Mouse (Mus musculus): Measurements from ENCODE around the gene Dync2li1. TPM values are rescaled to one million over a fixed set of nuclear protein-coding genes. Genes with fewer than 3 reads are reported as not detected.

Gene Dync2li1
- polyA plus RNA-seq, 1 experiment from 2014 or later, result 173 TPM

- ATAC-seq (no peak), DNase-seq (ENCODE audit: low read depth, low spot score) (no peak)
- H3K27me3 ChIP-seq, result no peaks in the 10 kb centered on the region
- POLR2A ChIA-PET, result no interaction called here
- no peak for TF ChIP-seq CTCF (IDR thresholded peaks at IDR 0.05)
- in situ Hi-C loops (cut with MboI; ENCODE audit: low pct_unique_long_range_greater_than_20kb), result no loop called here
- CTCF ChIA-PET, result interaction anchor here (1.1 to 1.9 kb wide), 2 partner anchors 15 to 23 kb away, joined by 3 to 6 read pairs; no protein-coding TSS in a partner anchor
Measured at GRCm38 (mm10) chr17:84657422-84657732, 31.1 kb downstream of the Dync2li1 start.

GRCm38 (mm10) chr17:84657782-84658181 lies 31.5 kb downstream of the Dync2li1 start:
- no peak for ATAC-seq
- POLR2A ChIA-PET, result no interaction called here
- in situ Hi-C loops (cut with MboI; ENCODE audit: low pct_unique_long_range_greater_than_20kb), result no loop called here

GRCm38 (mm10) chr17:84658195-84658594 lies 31.9 kb downstream of the Dync2li1 start:
- POLR2A ChIA-PET, result no interaction called here

More at GRCm38 (mm10) chr17:84657782-84658181, 31.5 kb downstream of the Dync2li1 start:
- no peaks in the 10 kb centered on the region for H3K27me3 ChIP-seq
- TF ChIP-seq CTCF (IDR thresholded peaks at IDR 0.05), result no peak
- no peak for DNase-seq (ENCODE audit: low read depth, low spot score)
- CTCF ChIA-PET, result interaction anchor here (0.9 to 1.9 kb wide), 3 partner anchors 11 to 23 kb away, joined by 3 to 6 read pairs (median 3); no protein-coding TSS in a partner anchor

GRCm38 (mm10) chr17:84658951-84659350 lies 32.7 kb downstream of the Dync2li1 start:
- TF ChIP-seq CTCF (IDR thresholded peaks at IDR 0.05), result no peak
- in situ Hi-C loops (cut with MboI; ENCODE audit: low pct_unique_long_range_greater_than_20kb), result no loop called here
- ChIA-PET POLR2A (no interaction called here), CTCF (interaction anchor here (1.2 kb wide), 1 partner anchor 60 kb away, joined by 4 read pairs; no protein-coding TSS in a partner anchor)
- DNase-seq (ENCODE audit: low read depth, low spot score) (no peak), ATAC-seq (no peak)
- H3K27me3 ChIP-seq, result no peaks in the 10 kb centered on the region

More at GRCm38 (mm10) chr17:84658195-84658594, 31.9 kb downstream of the Dync2li1 start:
- no peak for TF ChIP-seq CTCF (IDR thresholded peaks at IDR 0.05)
- ATAC-seq (no peak), DNase-seq (ENCODE audit: low read depth, low spot score) (no peak)
- no peaks in the 10 kb centered on the region for H3K27me3 ChIP-seq
- CTCF ChIA-PET, result interaction anchor here (0.9 to 1.9 kb wide), 3 partner anchors 11 to 23 kb away, joined by 3 to 6 read pairs (median 3); no protein-coding TSS in a partner anchor
- in situ Hi-C loops (cut with MboI; ENCODE audit: low pct_unique_long_range_greater_than_20kb), result no loop called here

- ATAC-seq (no peak), DNase-seq (ENCODE audit: low read depth, low spot score) (no peak)
- CTCF ChIA-PET, result no interaction called here
- POLR2A ChIA-PET, result no interaction called here
- no peak for TF ChIP-seq CTCF (IDR thresholded peaks at IDR 0.05)
- in situ Hi-C loops (cut with MboI; ENCODE audit: low pct_unique_long_range_greater_than_20kb), result no loop called here
- H3K27me3 ChIP-seq, result no peaks in the 10 kb centered on the region
Measured at GRCm38 (mm10) chr17:84665053-84665452, 38.8 kb downstream of the Dync2li1 start.

GRCm38 (mm10) chr17:84665691-84666090 lies 39.4 kb downstream of the Dync2li1 start:
- ChIA-PET POLR2A (no interaction called here), CTCF (no interaction called here)
- ATAC-seq (no peak), DNase-seq (ENCODE audit: low read depth, low spot score) (no peak)
- in situ Hi-C loops (cut with MboI; ENCODE audit: low pct_unique_long_range_greater_than_20kb), result no loop called here
- no peaks in the 10 kb centered on the region for H3K27me3 ChIP-seq
- TF ChIP-seq CTCF (IDR thresholded peaks at IDR 0.05), result no peak

- no peak for TF ChIP-seq CTCF (IDR thresholded peaks at IDR 0.05)
- POLR2A ChIA-PET, result no interaction called here
- in situ Hi-C loops (cut with MboI; ENCODE audit: low pct_unique_long_range_greater_than_20kb), result no loop called here
- CTCF ChIA-PET, result interaction anchor here (1.5 kb wide), 1 partner anchor 10 kb away, joined by 3 read pairs; no protein-coding TSS in a partner anchor
- no peak for DNase-seq (ENCODE audit: low read depth, low spot score)
- H3K27me3 ChIP-seq, result no peaks in the 10 kb centered on the region
- no peak for ATAC-seq
Measured at GRCm38 (mm10) chr17:84667848-84668247, 41.6 kb downstream of the Dync2li1 start.

GRCm38 (mm10) chr17:84672376-84673369 lies 46.4 kb downstream of the Dync2li1 start:
- CTCF ChIA-PET, result interaction anchor here (1.8 to 2.1 kb wide), 2 partner anchors 9 to 30 kb away, joined by 4 to 6 read pairs; no protein-coding TSS in a partner anchor
- in situ Hi-C loops (cut with MboI; ENCODE audit: low pct_unique_long_range_greater_than_20kb), result no loop called here
- no peak for TF ChIP-seq CTCF (IDR thresholded peaks at IDR 0.05)
- no peak for ATAC-seq
- DNase-seq (ENCODE audit: low read depth, low spot score), result no peak
- POLR2A ChIA-PET, result no interaction called here
- H3K27me3 ChIP-seq, result no peaks in the 10 kb centered on the region

- DNase-seq (ENCODE audit: low read depth, low spot score) (no peak), ATAC-seq (no peak)
- POLR2A ChIA-PET, result no interaction called here
- CTCF ChIA-PET, result no interaction called here
- in situ Hi-C loops (cut with MboI; ENCODE audit: low pct_unique_long_range_greater_than_20kb), result no loop called here
- TF ChIP-seq CTCF (IDR thresholded peaks at IDR 0.05), result no peak
- H3K27me3 ChIP-seq, result no peaks in the 10 kb centered on the region
Measured at GRCm38 (mm10) chr17:84674048-84674447, 47.8 kb downstream of the Dync2li1 start.

- DNase-seq (ENCODE audit: low read depth, low spot score) (no peak), ATAC-seq (no peak)
- CTCF ChIA-PET, result interaction anchor here (0.8 kb wide), 1 partner anchor 9 kb away, joined by 3 read pairs; no protein-coding TSS in a partner anchor
- TF ChIP-seq CTCF (IDR thresholded peaks at IDR 0.05), result no peak
- no peaks in the 10 kb centered on the region for H3K27me3 ChIP-seq
- in situ Hi-C loops (cut with MboI; ENCODE audit: low pct_unique_long_range_greater_than_20kb), result no loop called here
- POLR2A ChIA-PET, result interaction anchor here (0.7 kb wide), 1 partner anchor 11 kb away, joined by 6 read pairs; no protein-coding TSS in a partner anchor
Measured at GRCm38 (mm10) chr17:84675204-84675603, 48.9 kb downstream of the Dync2li1 start.

GRCm38 (mm10) chr17:84675951-84676366 lies 49.7 kb downstream of the Dync2li1 start, which contains the start of gene Abcg8:
Gene Abcg8, plus strand, starts transcription at chr17:84676302.
- DNase-seq (ENCODE audit: low read depth, low spot score) (no peak), ATAC-seq (no peak)
- CTCF ChIA-PET, result interaction anchor here (0.8 kb wide), 1 partner anchor 9 kb away, joined by 3 read pairs; no protein-coding TSS in a partner anchor
- no peaks in the 10 kb centered on the region for H3K27me3 ChIP-seq
- in situ Hi-C loops (cut with MboI; ENCODE audit: low pct_unique_long_range_greater_than_20kb), result no loop called here
- TF ChIP-seq CTCF (IDR thresholded peaks at IDR 0.05), result no peak
- POLR2A ChIA-PET, result no interaction called here
